In the genomic region with DNA sequence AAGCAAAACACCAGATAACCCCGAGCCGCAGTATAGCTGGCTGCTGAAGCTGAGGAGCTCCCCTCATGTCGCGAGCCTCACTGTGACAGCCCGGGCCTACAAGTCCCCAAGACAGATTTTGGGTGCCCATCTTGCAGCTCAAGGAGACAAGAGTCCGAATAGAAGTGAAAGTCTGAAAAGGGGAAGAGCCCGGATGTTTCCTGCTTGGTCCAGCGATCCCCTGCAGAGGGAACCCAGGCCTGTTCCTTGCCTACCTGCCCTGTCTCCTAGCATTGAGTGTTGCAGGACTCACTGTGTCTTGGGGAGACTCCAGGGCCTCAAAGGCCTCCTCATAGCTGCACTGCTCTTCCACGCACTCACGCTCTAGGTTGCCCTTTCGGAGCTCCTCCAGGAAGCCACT, we compare ENCODE assay signal across 16 mouse cellular contexts. TPM values are rescaled to one million over a fixed set of nuclear protein-coding genes. Genes with fewer than 3 reads are reported as not detected.
A peak's percentile ranks its signal among the peaks of the same experiment; 100 is the strongest.
DNase-seq lines count a peak whose midpoint lies in the region; ATAC-seq and TF ChIP-seq lines count a peak whose summit lies in the region.
"Had no signal": no experiment of that assay in that cellular context is flagged by ENCODE, and none has a peak within 500 bp of the region (broad histone marks: within the 10 kb centered on the region; RNA-seq: fewer than 3 reads in every experiment).

No protein-coding gene starts in this region.

- no peak overlapping the region for H3K4me3 ChIP-seq in forebrain, embryonic 11.5 days (ENCODE audit: low read depth, low read length)
- H3K4me3 ChIP-seq in forebrain, embryonic 10.5 days = no peak overlapping the region
- H3K4me3 ChIP-seq in thymus, adult 2 months (ENCODE audit: control insufficient read depth, insufficient read depth, low read length) = no peak overlapping the region
- peak overlapping the region; percentile 43 to 45 for H3K4me3 ChIP-seq in liver, embryonic 14.5 days (ENCODE audit: insufficient read depth in 1 of 2, low read depth in 2 of 2, low read length in 2 of 2)
- H3K4me3 ChIP-seq in hindbrain, embryonic 13.5 days = no peak overlapping the region
- H3K4me3 ChIP-seq: forebrain, embryonic 13.5 days; limb, embryonic 15.5 days; midbrain, embryonic 12.5 days had no signal

- H3K27me3 ChIP-seq in forebrain, embryonic 11.5 days (ENCODE audit: control insufficient read depth, insufficient read depth, low read length) = no peaks in the 10 kb centered on the region
- no peaks in the 10 kb centered on the region for H3K27me3 ChIP-seq in forebrain, embryonic 10.5 days (ENCODE audit: poor library complexity, severe bottlenecking)
- H3K27me3 ChIP-seq in thymus, adult 2 months (ENCODE audit: control insufficient read depth, insufficient read depth, low read length) = no peaks in the 10 kb centered on the region
- H3K27me3 ChIP-seq in liver, embryonic 14.5 days (ENCODE audit: control insufficient read depth, insufficient read depth, low read length) = no peaks in the 10 kb centered on the region
- no peaks in the 10 kb centered on the region for H3K27me3 ChIP-seq in hindbrain, embryonic 13.5 days
- H3K27me3 ChIP-seq: forebrain, embryonic 13.5 days; limb, embryonic 15.5 days; midbrain, embryonic 12.5 days had no signal

- ATAC-seq in forebrain, embryonic 11.5 days (replicated peaks; ENCODE audit: low FRiP score) = no peak
- no peak for ATAC-seq in liver, embryonic 14.5 days (ENCODE audit: insufficient read depth)
- no peak for ATAC-seq in hindbrain, embryonic 13.5 days (ENCODE audit: low FRiP score)
- ATAC-seq: forebrain, embryonic 13.5 days had no signal

- no peak for TF ChIP-seq POLR2A in thymus, adult 2 months (IDR thresholded peaks at IDR 0.05; ENCODE audit: control insufficient read depth, extremely low read depth, insufficient read depth, low read length, poor library complexity)

- peak; percentile 45 for DNase-seq in forebrain, embryonic 11.5 days (ENCODE audit: low spot score)
- no peak for DNase-seq in forebrain, embryonic 10.5 days (ENCODE audit: extremely low spot score, low spot score)
- DNase-seq in thymus, adult 2 months = no peak
- DNase-seq in thymus, postnatal 14 days = no peak
- DNase-seq in liver, embryonic 14.5 days (ENCODE audit: low read depth in 3 of 3, low spot score in 3 of 3) = no peak
- no peak for DNase-seq in retina, postnatal 1 day
- DNase-seq in right cerebral cortex, postnatal 14 days = no peak
- DNase-seq: adrenal gland, postnatal 36 days; gastrocnemius, postnatal 14 days; heart, postnatal 4 days; kidney, adult 8-10 months; layer of hippocampus, adult 9-11 months had no signal

- no peak overlapping the region for H3K4me2 ChIP-seq in forebrain, embryonic 11.5 days (ENCODE audit: low read depth, low read length, severe bottlenecking)
- peak overlapping the region; percentile 43 for H3K4me2 ChIP-seq in liver, embryonic 14.5 days (ENCODE audit: low read depth)
- no peak overlapping the region for H3K4me2 ChIP-seq in hindbrain, embryonic 13.5 days
- H3K4me2 ChIP-seq: forebrain, embryonic 13.5 days; limb, embryonic 15.5 days; midbrain, embryonic 12.5 days had no signal

- no peaks in the 10 kb centered on the region for H3K36me3 ChIP-seq in forebrain, embryonic 11.5 days (ENCODE audit: control insufficient read depth, insufficient read depth, low read length)
- no peaks in the 10 kb centered on the region for H3K36me3 ChIP-seq in forebrain, embryonic 10.5 days (replicated peaks)
- H3K36me3 ChIP-seq in thymus, adult 2 months (ENCODE audit: control insufficient read depth, insufficient read depth, low read length) = no peaks in the 10 kb centered on the region
- no peaks in the 10 kb centered on the region for H3K36me3 ChIP-seq in liver, embryonic 14.5 days (replicated peaks; ENCODE audit: control insufficient read depth, insufficient read depth, low read depth)
- H3K36me3 ChIP-seq in hindbrain, embryonic 13.5 days = no peaks in the 10 kb centered on the region
- H3K36me3 ChIP-seq: limb, embryonic 15.5 days; midbrain, embryonic 12.5 days had no signal

- H3K27ac ChIP-seq in forebrain, embryonic 11.5 days (ENCODE audit: low read depth, low read length) = no peak overlapping the region
- H3K27ac ChIP-seq in forebrain, embryonic 10.5 days = no peak overlapping the region
- H3K27ac ChIP-seq in thymus, adult 2 months (ENCODE audit: control insufficient read depth, insufficient read depth, low read length) = peak overlapping the region; percentile 80; the same call in 1 of the 2 replicates
- no peak overlapping the region; the same call in 1 of the 2 replicates for H3K27ac ChIP-seq in liver, embryonic 14.5 days
- no peak overlapping the region for H3K27ac ChIP-seq in hindbrain, embryonic 13.5 days
- H3K27ac ChIP-seq: forebrain, embryonic 13.5 days; limb, embryonic 15.5 days; midbrain, embryonic 12.5 days had no signal

- no peak for TF ChIP-seq EP300 in liver, embryonic 14.5 days (IDR thresholded peaks at IDR 0.05; ENCODE audit: low read depth)

- H3K9ac ChIP-seq in forebrain, embryonic 11.5 days (ENCODE audit: low read length) = no peak overlapping the region
- peak overlapping the region; percentile 2 for H3K9ac ChIP-seq in liver, embryonic 14.5 days (replicated peaks)
- no peak overlapping the region for H3K9ac ChIP-seq in hindbrain, embryonic 13.5 days
- H3K9ac ChIP-seq: forebrain, embryonic 13.5 days; limb, embryonic 15.5 days; midbrain, embryonic 12.5 days had no signal

- no peaks in the 10 kb centered on the region for H3K4me1 ChIP-seq in forebrain, embryonic 11.5 days (replicated peaks; ENCODE audit: control insufficient read depth, insufficient read depth, low read length)
- no peaks in the 10 kb centered on the region for H3K4me1 ChIP-seq in forebrain, embryonic 10.5 days
- H3K4me1 ChIP-seq in thymus, adult 2 months (replicated peaks; ENCODE audit: control insufficient read depth, insufficient read depth, low read length) = peaks cover 71% of the 10 kb centered on the region
- peaks cover 3 to 28% of the 10 kb centered on the region in 2 experiments for H3K4me1 ChIP-seq in liver, embryonic 14.5 days (replicated peaks; ENCODE audit: control insufficient read depth in 2 of 2, insufficient read depth in 2 of 2, low read length in 1 of 2)
- H3K4me1 ChIP-seq in hindbrain, embryonic 13.5 days (replicated peaks) = no peaks in the 10 kb centered on the region
- H3K4me1 ChIP-seq: forebrain, embryonic 13.5 days; limb, embryonic 15.5 days; midbrain, embryonic 12.5 days had no signal

- no peak for TF ChIP-seq CTCF in thymus, adult 2 months (IDR thresholded peaks at IDR 0.05; ENCODE audit: borderline replicate concordance, control insufficient read depth, extremely low read depth, insufficient read depth, low read length, poor library complexity)
- no peak for TF ChIP-seq CTCF in liver, embryonic 14.5 days (IDR thresholded peaks at IDR 0.05; ENCODE audit: low read depth)

- 94% methylated on average over 11 of the region's 11 CpGs for WGBS in forebrain, embryonic 11.5 days
- 87% methylated on average over 11 of the region's 11 CpGs for WGBS in forebrain, embryonic 10.5 days
- WGBS in thymus, adult 2 months = 89% methylated on average over 11 of the region's 11 CpGs
- WGBS in liver, embryonic 14.5 days (ENCODE audit: insufficient replicate concordance) = 74% methylated on average over 11 of the region's 11 CpGs
- 84% methylated on average over 11 of the region's 11 CpGs for WGBS in hindbrain, embryonic 13.5 days

- no peaks in the 10 kb centered on the region for H3K9me3 ChIP-seq in forebrain, embryonic 11.5 days (ENCODE audit: control insufficient read depth, low read length)
- no peaks in the 10 kb centered on the region for H3K9me3 ChIP-seq in forebrain, embryonic 10.5 days
- H3K9me3 ChIP-seq in liver, embryonic 14.5 days (ENCODE audit: control insufficient read depth, low read length) = no peaks in the 10 kb centered on the region
- H3K9me3 ChIP-seq in hindbrain, embryonic 13.5 days = no peaks in the 10 kb centered on the region
- H3K9me3 ChIP-seq: forebrain, embryonic 13.5 days; limb, embryonic 15.5 days; midbrain, embryonic 12.5 days had no signal

RNA-seq across cellular contexts. Expression of gene F2, which starts 0.7 kb away (rescaled TPM):
- polyA plus RNA-seq in forebrain, embryonic 11.5 days (2014; fragmentation: Nextera tagmentation; extraction: Ambion mirVana) = not detected in 2 replicates
- 0.06 TPM in 1 of 2 replicates, not detected in the other for polyA plus RNA-seq in forebrain, embryonic 10.5 days (2016; fragmentation: Nextera tagmentation; extraction: Ambion mirVana)
- 0.62 and 5.1 TPM in 2 replicates for polyA plus RNA-seq in thymus, adult 2 months (2012; rRNA removed)
- polyA plus RNA-seq in liver, embryonic 14.5 days (2012; rRNA removed) = 174 and 202 TPM in 2 replicates
- 203 and 213 TPM in 2 replicates for polyA plus RNA-seq in liver, embryonic 14.5 days (2014; fragmentation: Nextera tagmentation; extraction: Ambion mirVana)
- 0.09 TPM in 1 of 2 replicates, not detected in the other for polyA plus RNA-seq in hindbrain, embryonic 13.5 days (2015; fragmentation: Nextera tagmentation; extraction: Ambion mirVana)
- polyA plus RNA-seq: midbrain, embryonic 12.5 days had no signal

RNA-seq across cellular contexts. Expression of gene Zfp408, which starts 14.1 kb away (rescaled TPM):
- polyA plus RNA-seq in forebrain, embryonic 11.5 days (2014; fragmentation: Nextera tagmentation; extraction: Ambion mirVana) = 8.4 and 9.8 TPM in 2 replicates
- 10.1 and 11.6 TPM in 2 replicates for polyA plus RNA-seq in forebrain, embryonic 10.5 days (2016; fragmentation: Nextera tagmentation; extraction: Ambion mirVana)
- 52.2 and 62.6 TPM in 2 replicates for polyA plus RNA-seq in thymus, adult 2 months (2012; rRNA removed)
- 5.1 and 5.4 TPM in 2 replicates for polyA plus RNA-seq in liver, embryonic 14.5 days (2012; rRNA removed)
- polyA plus RNA-seq in liver, embryonic 14.5 days (2014; fragmentation: Nextera tagmentation; extraction: Ambion mirVana) = 1.0 and 1.2 TPM in 2 replicates
- 12.1 and 15.7 TPM in 2 replicates for polyA plus RNA-seq in hindbrain, embryonic 13.5 days (2015; fragmentation: Nextera tagmentation; extraction: Ambion mirVana)

RNA-seq across cellular contexts. Expression of gene Arhgap1, which starts 14.2 kb away (rescaled TPM):
- polyA plus RNA-seq in forebrain, embryonic 11.5 days (2014; fragmentation: Nextera tagmentation; extraction: Ambion mirVana) = 70.7 and 79.1 TPM in 2 replicates
- polyA plus RNA-seq in forebrain, embryonic 10.5 days (2016; fragmentation: Nextera tagmentation; extraction: Ambion mirVana) = 67.4 and 70.0 TPM in 2 replicates
- polyA plus RNA-seq in thymus, adult 2 months (2012; rRNA removed) = 185 and 191 TPM in 2 replicates
- 22.4 and 25.8 TPM in 2 replicates for polyA plus RNA-seq in liver, embryonic 14.5 days (2012; rRNA removed)
- polyA plus RNA-seq in liver, embryonic 14.5 days (2014; fragmentation: Nextera tagmentation; extraction: Ambion mirVana) = 32.1 and 37.3 TPM in 2 replicates
- 88.6 and 89.0 TPM in 2 replicates for polyA plus RNA-seq in hindbrain, embryonic 13.5 days (2015; fragmentation: Nextera tagmentation; extraction: Ambion mirVana)

Comparison
In these comparisons a context has a peak if more than half of its experiments do, and no peak if none do; other contexts are left out.
1. H3K4me3 ChIP-seq: peak in liver, embryonic 14.5 days (2 of 2); none in forebrain, embryonic 11.5 days (single experiment), forebrain, embryonic 10.5 days (single experiment), thymus, adult 2 months (single experiment) and hindbrain, embryonic 13.5 days (single experiment).
2. RNA of gene F2, which starts 0.7 kb away (polyA plus RNA-seq): 174 to 213 TPM in liver, embryonic 14.5 days; 0.62 to 5.1 TPM in thymus, adult 2 months, 0.09 TPM in hindbrain, embryonic 13.5 days, not detected in forebrain, embryonic 11.5 days and 0.06 TPM in forebrain, embryonic 10.5 days; every median in the first group is over 10 times any median in the second.